Mouse (Mus musculus) kidney, adult 9 months (tissue): ENCODE measurements around the gene Kcnv2.

Experiments used
- DNase-seq: peaks from one replicate; pipeline ENCODE4 v3.0.0; 2022

The Kcnv2 gene

DNA sequence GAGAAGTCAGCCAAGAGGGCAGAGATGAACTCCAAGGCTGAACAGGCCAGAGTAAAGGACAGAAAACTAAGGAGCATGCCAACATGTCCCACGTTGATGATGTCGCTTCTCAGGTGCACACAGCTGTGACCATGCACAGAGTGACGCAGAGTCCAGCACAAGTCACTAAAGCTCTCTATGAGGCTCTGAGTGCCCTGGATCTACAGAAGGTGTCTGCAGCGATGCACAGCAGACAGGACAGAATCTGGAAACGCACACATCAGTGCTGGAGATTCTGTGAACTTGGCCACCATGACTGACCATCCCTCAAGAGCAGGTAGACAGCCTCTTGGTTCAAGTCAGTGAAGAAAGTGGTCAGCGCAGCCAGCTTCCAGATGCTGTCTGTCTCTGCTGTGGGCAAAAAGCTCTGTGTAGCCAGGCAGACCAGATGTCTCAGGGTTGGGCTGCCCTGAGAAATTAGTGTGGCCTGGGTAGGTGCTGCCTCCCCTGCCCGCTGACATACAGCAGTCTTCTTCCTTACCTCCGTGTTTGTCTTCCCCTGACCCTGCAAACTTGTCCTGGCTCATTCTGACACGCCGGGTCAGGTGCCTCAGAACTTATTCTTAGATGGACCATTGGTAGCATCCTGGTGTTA, 43.8 kb downstream of the Kcnv2 start:
- DNase-seq: no peak

DNA sequence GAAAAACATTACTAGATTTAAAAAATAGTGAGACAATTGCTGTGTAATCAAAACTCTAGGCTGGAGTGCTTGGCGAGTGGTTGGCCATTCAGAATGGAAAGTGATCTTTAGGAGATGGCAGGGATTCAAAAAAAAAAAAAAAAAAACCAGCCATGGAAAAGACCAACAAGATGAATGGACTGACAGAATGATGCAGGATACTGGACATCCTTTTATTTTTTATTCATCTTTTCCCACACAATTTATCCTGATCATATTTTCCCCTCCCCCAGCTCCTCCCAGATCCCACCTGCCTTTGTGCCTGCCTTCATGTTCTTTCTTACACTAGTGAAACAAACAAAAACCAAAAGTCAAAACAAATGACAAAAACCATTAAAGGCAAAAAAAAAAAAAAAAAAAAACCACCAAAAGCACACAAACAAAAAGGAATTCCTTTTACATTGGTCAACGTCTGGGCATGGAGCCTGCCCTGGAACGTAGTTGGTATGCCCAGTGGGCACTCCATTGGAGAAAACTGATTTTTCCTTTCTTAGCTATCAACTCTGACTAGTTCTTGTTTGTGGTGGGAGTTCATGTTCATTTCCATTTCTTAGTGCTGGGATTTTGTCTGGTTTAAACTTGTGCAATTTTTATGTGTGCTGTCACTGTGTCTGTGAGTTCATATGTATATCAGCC, 47.2 kb downstream of the Kcnv2 start:
- no peak for DNase-seq

- DNase-seq: no peak
These were observed 47.8 kb downstream of the Kcnv2 start for GRCm38 (mm10) chr19:27370174-27370573.

DNA sequence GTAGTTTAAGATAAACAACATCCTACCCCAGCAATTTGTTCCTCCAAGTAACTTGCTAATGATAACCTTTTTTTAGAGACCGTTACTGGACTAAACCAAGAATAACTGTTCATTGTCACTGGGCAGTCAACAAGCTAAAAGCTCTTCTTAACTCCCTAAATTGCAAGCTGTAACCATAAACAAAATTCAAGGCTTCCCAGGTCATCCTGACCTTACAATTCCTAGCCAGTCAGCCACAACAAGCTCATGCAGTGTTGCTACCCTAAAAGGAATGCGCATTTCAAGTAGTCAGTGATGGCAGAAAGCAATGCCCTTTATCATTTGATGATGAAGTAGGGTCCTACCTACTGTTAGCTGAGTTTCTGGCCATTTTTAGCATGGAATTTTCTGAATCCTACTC, 48.4 kb downstream of the Kcnv2 start:
- DNase-seq: no peak

DNA sequence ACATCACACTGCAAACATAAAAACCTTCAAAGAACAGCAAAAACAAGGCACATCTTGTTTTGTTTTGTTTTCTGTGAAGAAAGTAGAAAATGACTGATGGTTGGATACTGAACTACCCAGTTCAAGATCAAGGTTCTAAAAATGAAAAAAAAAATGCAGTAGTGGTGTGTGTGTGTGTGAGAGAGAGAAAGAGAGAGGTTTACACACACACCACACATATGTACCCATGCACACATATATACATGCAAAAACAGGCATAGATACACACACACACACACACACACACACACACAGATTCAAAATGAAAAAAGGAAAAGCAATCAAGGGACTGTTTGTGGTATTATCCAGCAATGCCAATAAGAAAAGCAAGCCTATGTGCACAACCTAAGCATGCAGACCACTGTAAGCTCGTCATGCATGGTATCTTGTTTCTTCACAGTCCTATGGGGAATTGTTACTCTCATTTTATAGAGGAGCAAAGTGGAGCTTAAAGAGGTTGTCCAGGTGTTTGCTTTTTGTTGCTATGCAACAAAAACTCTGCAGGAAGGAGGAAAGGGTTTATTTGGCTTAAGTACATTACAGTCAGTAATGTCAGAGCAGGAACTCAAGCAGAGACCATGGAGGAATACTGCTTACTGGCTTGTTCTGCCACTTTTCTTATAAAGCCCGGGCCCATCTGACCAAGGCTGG, 57.5 kb downstream of the Kcnv2 start:
- DNase-seq: no peak

GRCm38 (mm10) chr19:27382131-27382530, 59.7 kb downstream of the Kcnv2 start:
- DNase-seq: no peak

DNA sequence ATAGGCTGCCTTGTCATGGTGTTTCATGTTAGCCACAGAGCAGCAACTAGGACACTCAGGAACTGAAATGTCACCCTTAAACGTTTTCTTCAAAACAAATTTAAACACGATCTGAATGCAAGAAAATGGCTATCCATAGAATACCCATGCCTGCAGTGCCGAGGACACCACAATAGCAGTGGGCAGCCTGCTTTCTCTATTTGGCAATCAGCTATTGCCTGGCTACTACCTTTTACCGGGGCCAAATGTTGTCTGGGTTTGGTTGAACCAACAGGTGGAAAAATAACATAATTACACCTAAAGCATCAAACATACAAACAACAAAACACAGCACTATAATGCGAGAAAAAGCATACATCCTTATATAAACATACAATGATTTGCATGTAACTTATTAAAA, 60.9 kb downstream of the Kcnv2 start:
- no peak for DNase-seq

DNA sequence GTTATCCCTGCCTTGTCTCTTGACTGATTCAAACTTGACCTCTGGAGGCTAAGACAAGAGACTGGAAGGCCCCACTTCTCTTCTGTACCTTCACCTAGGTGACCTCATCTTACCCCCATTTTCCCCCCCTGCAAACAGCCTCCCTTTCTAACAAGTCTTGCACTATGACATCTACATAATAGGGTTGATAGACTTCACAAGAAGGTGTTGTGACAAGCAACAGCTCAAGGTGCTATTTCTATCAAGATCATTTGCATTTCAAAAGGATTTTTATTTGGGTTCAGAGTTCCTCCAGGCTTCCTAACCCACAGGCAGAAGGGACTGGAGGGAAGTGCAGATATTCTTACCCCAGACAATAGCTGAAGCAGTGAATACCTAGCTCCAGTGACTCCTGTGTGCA, 62.9 kb downstream of the Kcnv2 start:
- no peak for DNase-seq
